Mouse (Mus musculus) limb, embryonic 12.5 days (tissue): ENCODE results near the gene Pigz. TPM values are rescaled to one million over a fixed set of nuclear protein-coding genes. Genes with fewer than 3 reads are reported as not detected.

ENCODE experiments used
- ATAC-seq: fragments of 200-750 bp; cut with Nextera tagmentation; 2 replicates; pipeline ENCODE4 v1.8.0; 2017; ENCODE audit warnings: low read depth, moderate TSS enrichment; ENCODE audit not compliant: insufficient number of reproducible peaks, insufficient read depth, low FRiP score, low TSS enrichment
- H3K27ac ChIP-seq: fragments of 300-500 bp; sonication (generic); 2 replicates; pipeline ENCODE4 v1.5.1; 2016; ENCODE audit warnings: mild to moderate bottlenecking, moderate library complexity
- H3K27me3 ChIP-seq: fragments of 300-500 bp; sonication (generic); 2 replicates; pipeline ENCODE4 v1.6.1; 2016; ENCODE audit warnings: mild to moderate bottlenecking, moderate library complexity
- H3K36me3 ChIP-seq: fragments of 300-500 bp; sonication (generic); 2 replicates; pipeline ENCODE4 v1.6.1; 2016; ENCODE audit warnings: mild to moderate bottlenecking, moderate library complexity
- H3K4me1 ChIP-seq: fragments of 300-500 bp; sonication (generic); replicated peaks from 2 replicates; pipeline ENCODE4 v1.6.1; 2016
- H3K4me2 ChIP-seq: fragments of 300-500 bp; sonication (generic); 2 replicates; pipeline ENCODE4 v1.6.1; 2016; ENCODE audit warnings: mild to moderate bottlenecking, moderate library complexity
- H3K4me3 ChIP-seq: fragments of 300-500 bp; sonication (generic); replicated peaks from 2 replicates; pipeline ENCODE4 v1.5.1; 2016; ENCODE audit warnings: mild to moderate bottlenecking
- H3K9ac ChIP-seq: fragments of 300-500 bp; sonication (generic); replicated peaks from 2 replicates; pipeline ENCODE4 v1.6.1; 2016; ENCODE audit warnings: mild to moderate bottlenecking, moderate library complexity
- H3K9me3 ChIP-seq: fragments of 300-500 bp; sonication (generic); 2 replicates; pipeline ENCODE4 v1.6.1; 2016; ENCODE audit warnings: mild to moderate bottlenecking, moderate library complexity
- WGBS: fragments of 180-500 bp; shearing (Covaris S2); methylation state at CpG from one replicate; pipeline ENCODE4 v1.1.7; 2016; 5-methylcytosine and 5-hydroxymethylcytosine counted together
- polyA plus RNA-seq: library from polyadenylated mRNA; unstranded; fragments of >200 nt; fragmentation: Nextera tagmentation; extraction: Ambion mirVana; gene quantifications from 2 replicates; pipeline ENCODE4 v1.2.1, GENCODE M21; 2016

Gene Pigz
- polyA plus RNA-seq, 1 experiment from 2014 or later: 1.2 TPM

- H3K27me3 ChIP-seq: 0 out of 2 replicates have a peak, but pooled peaks cover 5% of the 10 kb centered on the region
- H3K27ac ChIP-seq: peak overlapping the region; percentile 9; the same call in 1 of the 2 replicates
- H3K36me3 ChIP-seq: no peaks in the 10 kb centered on the region
- no peak for ATAC-seq
- no peaks in the 10 kb centered on the region for H3K9me3 ChIP-seq
- WGBS: 35% methylated on average over 20 of the region's 20 CpGs
- peak overlapping the region; percentile 29 for H3K4me3 ChIP-seq
- peak overlapping the region; percentile 55 for H3K4me2 ChIP-seq
- peaks cover 14% of the 10 kb centered on the region for H3K4me1 ChIP-seq
- H3K9ac ChIP-seq: peak overlapping the region; percentile 5; the same call in 1 of the 2 replicates
These were observed 27.5 kb upstream of the Pigz start for GRCm38 (mm10) chr16:31905891-31906825.

- H3K4me2 ChIP-seq: peak overlapping the region; percentile 55
- peak overlapping the region; percentile 5; the same call in 1 of the 2 replicates for H3K9ac ChIP-seq
- ATAC-seq: no peak
- peaks cover 14% of the 10 kb centered on the region for H3K4me1 ChIP-seq
- peak overlapping the region; percentile 9; the same call in 1 of the 2 replicates for H3K27ac ChIP-seq
- peak overlapping the region; percentile 29 for H3K4me3 ChIP-seq
- 3% methylated on average over 9 of the region's 9 CpGs for WGBS
- no peaks in the 10 kb centered on the region for H3K9me3 ChIP-seq
- 0 out of 2 replicates have a peak, but pooled peaks cover 5% of the 10 kb centered on the region for H3K27me3 ChIP-seq
- H3K36me3 ChIP-seq: no peaks in the 10 kb centered on the region
These were observed 26.8 kb upstream of the Pigz start for GRCm38 (mm10) chr16:31906896-31907295.

GRCm38 (mm10) chr16:31908959-31909358 is 24.7 kb upstream of the Pigz start:
- Histone ChIP-seq H3K4me1 (peaks cover 14% of the 10 kb centered on the region), H3K9me3 (no peaks in the 10 kb centered on the region), H3K4me3 (no peak overlapping the region), H3K27ac (no peak overlapping the region), H3K4me2 (0 out of 2 replicates have a peak overlapping the region, but pooled peaks have one; percentile 10), H3K9ac (no peak overlapping the region), H3K36me3 (no peaks in the 10 kb centered on the region), H3K27me3 (0 out of 2 replicates have a peak, but pooled peaks cover 5% of the 10 kb centered on the region)
- ATAC-seq: no peak
- 65% methylated on average over 11 of the region's 11 CpGs for WGBS

GRCm38 (mm10) chr16:31910281-31910847 is 23.3 kb upstream of the Pigz start:
- Histone ChIP-seq H3K4me2 (no peak overlapping the region), H3K4me3 (no peak overlapping the region), H3K27ac (no peak overlapping the region), H3K9ac (no peak overlapping the region), H3K9me3 (no peaks in the 10 kb centered on the region), H3K36me3 (no peaks in the 10 kb centered on the region), H3K27me3 (0 out of 2 replicates have a peak, but pooled peaks cover 5% of the 10 kb centered on the region), H3K4me1 (peaks cover 14% of the 10 kb centered on the region)
- 72% methylated on average over 10 of the region's 10 CpGs for WGBS
- no peak for ATAC-seq

GRCm38 (mm10) chr16:31917776-31918175 is 15.9 kb upstream of the Pigz start:
- peaks cover 3% of the 10 kb centered on the region; the same call in 1 of the 2 replicates for H3K4me1 ChIP-seq
- H3K27me3 ChIP-seq: no peaks in the 10 kb centered on the region
- no peak overlapping the region for H3K27ac ChIP-seq
- ATAC-seq: no peak
- WGBS: 76% methylated on average over 11 of the region's 11 CpGs
- no peaks in the 10 kb centered on the region for H3K9me3 ChIP-seq
- no peak overlapping the region for H3K4me3 ChIP-seq
- no peak overlapping the region for H3K9ac ChIP-seq
- H3K4me2 ChIP-seq: peak overlapping the region; percentile 40; the same call in 1 of the 2 replicates
- no peaks in the 10 kb centered on the region for H3K36me3 ChIP-seq

DNA sequence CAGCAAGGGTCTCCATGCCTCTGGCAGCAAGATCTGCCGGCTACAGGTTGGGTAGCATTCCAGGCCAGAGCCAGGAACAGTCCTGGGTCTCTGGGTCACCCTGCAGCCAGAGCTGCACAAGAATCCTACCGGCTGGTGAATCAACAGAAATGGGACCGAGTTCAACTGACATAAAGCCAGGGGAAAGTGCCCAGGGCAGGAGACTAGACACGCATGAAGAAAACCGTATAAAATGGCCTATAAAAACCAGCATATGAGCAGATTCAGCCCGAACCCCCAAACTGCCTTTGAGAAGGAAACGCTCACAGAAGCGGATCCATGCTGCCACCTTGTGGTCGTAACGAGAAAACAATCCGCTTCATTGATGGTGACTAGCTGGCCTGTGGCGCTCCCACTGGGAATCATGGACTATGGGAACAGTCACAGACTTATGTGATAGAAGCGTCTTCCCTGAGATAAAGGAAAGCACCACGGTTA is 15.4 kb upstream of the Pigz start:
- no peaks in the 10 kb centered on the region for H3K9me3 ChIP-seq
- no peak overlapping the region for H3K4me3 ChIP-seq
- peak; percentile 47; the same call in 1 of the 2 replicates for ATAC-seq
- no peak overlapping the region for H3K9ac ChIP-seq
- H3K4me1 ChIP-seq: peaks cover 3% of the 10 kb centered on the region; the same call in 1 of the 2 replicates
- H3K27ac ChIP-seq: no peak overlapping the region
- H3K4me2 ChIP-seq: peak overlapping the region; percentile 40
- no peaks in the 10 kb centered on the region for H3K36me3 ChIP-seq
- 7% methylated on average over 14 of the region's 14 CpGs for WGBS
- H3K27me3 ChIP-seq: no peaks in the 10 kb centered on the region

GRCm38 (mm10) chr16:31924368-31924767 is 9.3 kb upstream of the Pigz start:
- Histone ChIP-seq H3K36me3 (no peaks in the 10 kb centered on the region), H3K27me3 (no peaks in the 10 kb centered on the region), H3K4me3 (no peak overlapping the region), H3K27ac (no peak overlapping the region), H3K9me3 (no peaks in the 10 kb centered on the region), H3K4me2 (no peak overlapping the region), H3K4me1 (no peaks in the 10 kb centered on the region), H3K9ac (no peak overlapping the region)
- no peak for ATAC-seq
- 82% methylated on average over 6 of the region's 6 CpGs for WGBS

GRCm38 (mm10) chr16:31926091-31926490 is 7.6 kb upstream of the Pigz start:
- Histone ChIP-seq H3K9ac (no peak overlapping the region), H3K27ac (no peak overlapping the region), H3K4me1 (no peaks in the 10 kb centered on the region), H3K36me3 (no peaks in the 10 kb centered on the region), H3K9me3 (no peaks in the 10 kb centered on the region), H3K4me2 (no peak overlapping the region), H3K4me3 (no peak overlapping the region), H3K27me3 (peaks cover 7% of the 10 kb centered on the region; the same call in 1 of the 2 replicates)
- WGBS: 87% methylated on average over 6 of the region's 6 CpGs
- ATAC-seq: no peak

DNA sequence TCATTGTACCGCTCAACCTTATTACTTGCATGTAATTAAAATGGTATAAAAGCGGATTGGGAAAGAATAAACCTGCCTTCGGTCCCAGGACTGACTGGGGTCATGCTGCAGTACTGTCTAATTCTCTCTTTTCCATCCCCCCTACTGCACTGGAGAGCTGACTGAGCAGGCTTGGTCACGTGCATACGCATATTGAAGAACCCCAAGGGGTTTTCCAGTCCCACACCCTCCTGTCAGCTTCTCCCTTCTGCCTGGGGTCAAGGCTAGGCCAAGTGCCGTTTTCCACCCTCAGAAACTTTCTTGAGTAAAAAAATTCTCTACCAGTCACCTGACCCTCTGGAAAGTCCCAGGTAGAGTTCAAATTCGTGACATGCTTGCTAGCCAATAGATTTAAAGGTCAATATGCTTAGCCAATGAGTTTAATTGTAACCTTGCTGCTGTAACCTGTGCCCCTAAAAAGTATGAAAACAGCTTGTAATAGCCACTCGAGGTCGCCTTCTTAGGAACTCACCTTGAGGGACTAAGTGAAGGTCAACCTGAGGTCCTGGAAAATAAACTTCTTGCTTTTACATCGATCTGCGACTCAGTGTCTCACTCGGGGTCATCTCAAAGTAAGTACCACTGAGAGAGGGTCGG is 7.0 kb upstream of the Pigz start:
- H3K27me3 ChIP-seq: peaks cover 9% of the 10 kb centered on the region; the same call in 1 of the 2 replicates
- no peak for ATAC-seq
- no peak overlapping the region for H3K4me2 ChIP-seq
- H3K4me1 ChIP-seq: no peaks in the 10 kb centered on the region
- H3K36me3 ChIP-seq: no peaks in the 10 kb centered on the region
- 82% methylated on average over 13 of the region's 13 CpGs for WGBS
- no peak overlapping the region for H3K27ac ChIP-seq
- no peak overlapping the region for H3K4me3 ChIP-seq
- H3K9ac ChIP-seq: no peak overlapping the region
- no peaks in the 10 kb centered on the region for H3K9me3 ChIP-seq

GRCm38 (mm10) chr16:31927412-31927811 is 6.2 kb upstream of the Pigz start:
- 83% methylated on average over 5 of the region's 5 CpGs for WGBS
- Histone ChIP-seq H3K36me3 (no peaks in the 10 kb centered on the region), H3K9ac (no peak overlapping the region), H3K27ac (no peak overlapping the region), H3K4me1 (no peaks in the 10 kb centered on the region), H3K4me2 (no peak overlapping the region), H3K4me3 (no peak overlapping the region), H3K27me3 (peaks cover 16% of the 10 kb centered on the region), H3K9me3 (no peaks in the 10 kb centered on the region)
- no peak for ATAC-seq

DNA sequence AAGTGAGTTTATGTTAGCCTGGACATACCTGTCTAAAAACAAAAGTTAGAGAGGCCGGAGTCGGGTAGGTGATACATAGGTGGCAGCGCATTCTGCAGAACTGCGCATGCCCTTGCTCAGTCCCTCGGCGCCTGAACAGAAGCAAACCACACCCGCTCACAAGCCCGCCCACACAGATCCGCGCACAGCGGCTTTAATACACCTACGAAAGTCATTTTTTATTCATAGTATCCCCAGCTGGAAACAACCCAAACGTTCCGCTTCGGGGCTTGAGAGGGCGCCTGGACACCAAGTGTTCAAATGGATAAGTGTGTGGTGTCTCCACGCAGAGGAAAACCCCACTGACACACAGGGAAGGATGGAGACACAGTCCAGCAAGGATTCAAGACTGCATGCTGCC is 2.3 kb upstream of the Pigz start:
- ATAC-seq: no peak
- Histone ChIP-seq H3K9ac (no peak overlapping the region), H3K27ac (no peak overlapping the region), H3K9me3 (no peaks in the 10 kb centered on the region), H3K27me3 (peaks cover 53% of the 10 kb centered on the region), H3K4me1 (peaks cover 20% of the 10 kb centered on the region), H3K4me3 (no peak overlapping the region), H3K4me2 (no peak overlapping the region), H3K36me3 (no peaks in the 10 kb centered on the region)
- 52% methylated on average over 17 of the region's 17 CpGs for WGBS
